Mouse (Mus musculus) left cerebral cortex, postnatal 10 days (tissue): ENCODE data around the gene Exosc5. TPM values are rescaled to one million over a fixed set of nuclear protein-coding genes. Genes with fewer than 3 reads are reported as not detected.

Experiments used
- DNase-seq, 2 experiments: peaks; one replicate each; pipeline ENCODE4 v3.0.0; 2021 to 2022; ENCODE audit warnings: low spot score in 2 of 2, mixed read lengths in 1 of 2; ENCODE audit errors: extremely low spot score in 1 of 2
- intact Hi-C: fragments of 180-260 bp; cut with DNase I; formaldehyde crosslinking; loops from one replicate; pipeline ENCODE4 v1.15.1; 2025
- total RNA-seq, 2 experiments: library from RNA; stranded (reverse); gene quantifications; 2 replicates each; pipeline ENCODE4 v1.2.3; 2021

Exosc5 gene
- total RNA-seq, 2 experiments from 2014 or later = 21.8 to 22.0 TPM

DNA sequence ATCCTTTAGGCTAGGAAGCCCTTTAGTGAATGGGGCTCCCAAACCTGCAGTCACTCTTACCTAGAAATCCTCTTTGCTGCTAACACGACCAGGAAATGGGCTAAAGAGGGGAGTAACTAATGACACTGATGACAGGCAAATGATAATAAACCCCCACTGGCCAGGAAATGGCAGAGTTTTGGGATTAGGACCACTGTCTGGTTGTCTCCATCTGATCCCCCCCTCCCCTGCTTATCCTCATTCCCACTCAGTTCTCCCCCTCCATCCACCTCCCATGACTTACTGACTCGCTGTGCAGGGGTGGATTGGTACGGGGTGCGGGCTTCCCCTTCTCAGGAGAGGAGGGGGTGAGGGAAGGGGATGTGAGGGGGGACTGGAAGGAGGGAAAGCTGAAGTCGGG is 31.1 kb downstream of the Exosc5 start:
- DNase-seq = no peak
- intact Hi-C loops = no loop called here

DNA sequence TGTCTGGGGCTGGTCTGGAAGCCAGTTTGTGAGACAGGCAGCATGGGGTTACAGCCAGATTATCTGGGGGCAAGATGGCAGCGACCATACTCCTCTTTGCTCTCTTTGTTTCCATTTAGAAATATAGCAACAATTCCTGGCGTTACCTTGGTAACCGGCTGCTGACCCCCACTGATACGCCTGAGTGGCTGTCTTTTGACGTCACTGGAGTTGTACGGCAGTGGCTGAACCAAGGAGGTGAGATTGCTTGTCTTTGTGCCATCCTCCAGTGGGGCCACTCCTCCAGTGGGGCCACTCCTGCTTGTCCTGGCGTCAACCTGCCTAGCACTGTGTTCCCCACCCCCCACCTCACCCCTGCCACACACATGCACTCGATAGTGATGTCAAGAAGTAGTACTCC is 35.1 kb downstream of the Exosc5 start:
- no peak for DNase-seq
- intact Hi-C loops = no loop called here

DNA sequence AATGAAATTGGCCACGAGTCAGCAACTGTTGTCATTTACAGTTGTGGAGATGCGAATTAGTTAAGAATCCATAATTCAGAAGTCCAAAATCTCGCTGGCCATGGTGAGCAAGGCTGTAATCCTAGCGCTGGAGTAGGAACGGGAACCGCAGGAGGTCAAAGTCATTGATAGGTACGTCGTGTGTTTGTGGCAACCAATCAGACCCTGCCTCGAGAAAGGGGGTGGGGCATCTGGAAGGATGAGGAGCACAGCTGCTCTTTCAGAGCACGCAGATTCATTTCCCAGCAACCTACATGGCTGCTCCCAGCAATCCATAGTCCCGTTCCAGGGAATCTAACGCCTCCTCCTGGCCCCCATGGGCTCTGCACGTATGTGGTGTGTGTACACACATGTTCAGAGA is 40.9 kb downstream of the Exosc5 start:
- DNase-seq = no peak
- intact Hi-C loops = no loop called here

DNA sequence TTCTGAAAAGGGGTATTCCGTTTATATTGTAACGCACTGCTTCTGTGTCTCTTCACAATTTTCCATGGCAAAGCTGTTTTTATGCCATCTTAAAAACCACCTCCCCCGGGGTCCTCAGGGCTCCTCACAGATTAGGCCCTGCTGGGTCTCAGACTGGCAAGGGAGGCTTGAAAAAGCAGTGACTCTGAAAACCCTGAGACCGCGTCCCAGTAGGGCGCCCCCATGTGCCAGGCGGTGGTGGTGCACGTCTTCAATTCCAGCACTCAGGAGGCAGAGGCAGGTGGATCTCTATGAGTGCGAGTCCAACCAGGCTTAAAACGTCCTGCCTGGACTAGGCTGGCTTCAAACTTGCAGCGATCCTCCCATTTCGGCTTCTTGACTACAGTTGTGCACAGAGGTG is 41.8 kb downstream of the Exosc5 start:
- intact Hi-C loops = no loop called here
- DNase-seq = no peak

DNA sequence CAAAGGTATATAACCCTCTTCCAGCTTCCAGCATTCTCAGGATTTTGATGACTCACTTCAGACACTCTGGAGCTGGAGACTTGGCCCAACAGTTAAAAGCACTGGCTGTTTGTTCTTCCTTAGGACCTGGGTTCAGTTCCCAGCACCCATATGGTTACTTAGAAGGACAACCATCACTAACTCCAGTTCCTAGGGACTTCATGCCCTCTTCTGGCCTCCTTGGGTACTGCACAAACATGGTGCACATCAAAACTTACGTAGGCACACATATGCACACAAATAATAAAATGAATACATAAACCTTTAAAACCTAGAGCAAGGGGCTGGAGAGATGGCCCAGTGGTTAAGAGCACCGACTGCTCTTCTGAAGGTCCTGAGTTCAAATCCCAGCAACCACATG is 43.4 kb downstream of the Exosc5 start:
- no peak for DNase-seq
- intact Hi-C loops = no loop called here

DNA sequence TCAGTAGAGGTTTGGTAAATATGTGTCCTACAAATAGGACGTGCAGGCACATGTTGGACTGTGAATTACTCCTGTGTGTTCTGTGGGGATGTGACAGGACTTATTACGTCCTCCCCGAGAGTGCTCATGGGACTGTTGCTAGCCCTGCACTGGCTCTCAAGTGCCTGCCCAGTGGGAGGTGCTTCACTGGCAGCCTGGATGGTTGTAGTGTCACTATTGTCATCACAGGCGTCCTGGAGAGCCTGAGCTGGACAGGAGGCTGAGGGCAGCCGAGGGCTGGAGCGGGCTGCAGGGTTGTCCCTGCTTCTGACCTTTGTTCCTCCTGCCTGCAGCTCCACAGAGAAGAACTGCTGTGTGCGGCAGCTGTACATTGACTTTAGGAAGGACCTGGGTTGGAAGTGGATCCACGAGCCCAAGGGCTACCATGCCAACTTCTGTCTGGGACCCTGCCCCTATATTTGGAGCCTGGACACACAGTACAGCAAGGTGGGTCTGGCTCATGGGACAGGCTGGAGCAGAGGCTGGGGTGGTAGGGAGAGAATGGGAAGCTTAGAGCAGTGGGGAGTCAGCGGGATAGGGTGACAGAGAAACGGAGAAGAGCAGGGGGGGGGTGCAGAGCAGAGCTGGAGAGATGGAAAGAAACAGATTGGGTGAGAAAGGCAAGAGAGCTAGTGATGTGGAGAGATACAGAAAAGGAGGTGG is 45.0 kb downstream of the Exosc5 start:
- intact Hi-C loops = no loop called here
- peak in 1 of 2 experiments; percentile 53 for DNase-seq

DNA sequence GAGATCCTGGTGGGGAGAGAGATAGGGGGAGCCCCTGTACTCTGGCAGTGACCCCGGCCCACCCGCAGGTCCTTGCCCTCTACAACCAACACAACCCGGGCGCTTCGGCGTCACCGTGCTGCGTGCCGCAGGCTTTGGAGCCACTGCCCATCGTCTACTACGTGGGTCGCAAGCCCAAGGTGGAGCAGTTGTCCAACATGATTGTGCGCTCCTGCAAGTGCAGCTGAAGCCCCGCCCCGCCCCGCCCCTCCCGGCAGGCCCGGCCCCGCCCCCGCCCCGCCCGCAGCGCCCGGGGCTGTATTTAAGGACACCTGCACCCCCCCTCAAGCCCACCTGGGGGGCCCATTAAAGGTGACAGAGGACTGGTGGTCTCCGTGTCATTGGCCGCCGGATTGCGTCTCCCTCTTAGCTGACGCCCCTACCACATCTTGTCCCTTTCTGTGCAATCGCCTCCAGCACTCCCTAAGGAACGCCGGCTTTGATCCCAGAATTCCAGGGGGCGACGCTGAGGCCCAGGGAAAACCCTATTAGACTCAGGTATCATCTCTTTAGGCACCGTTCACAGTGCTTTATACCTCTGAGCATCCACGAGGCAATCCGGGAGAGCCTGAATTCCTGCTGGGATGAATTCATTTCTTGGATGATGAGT is 45.9 kb downstream of the Exosc5 start:
- intact Hi-C loops = no loop called here
- peak in 1 of 2 experiments; percentile 53 for DNase-seq

- intact Hi-C loops = no loop called here
- DNase-seq = peak in 1 of 2 experiments; percentile 74
Observed at GRCm38 (mm10) chr7:25705801-25706251, 46.9 kb downstream of the Exosc5 start.

- intact Hi-C loops = no loop called here
- DNase-seq = no peak
Observed at GRCm38 (mm10) chr7:25706578-25707170, 47.7 kb downstream of the Exosc5 start.

DNA sequence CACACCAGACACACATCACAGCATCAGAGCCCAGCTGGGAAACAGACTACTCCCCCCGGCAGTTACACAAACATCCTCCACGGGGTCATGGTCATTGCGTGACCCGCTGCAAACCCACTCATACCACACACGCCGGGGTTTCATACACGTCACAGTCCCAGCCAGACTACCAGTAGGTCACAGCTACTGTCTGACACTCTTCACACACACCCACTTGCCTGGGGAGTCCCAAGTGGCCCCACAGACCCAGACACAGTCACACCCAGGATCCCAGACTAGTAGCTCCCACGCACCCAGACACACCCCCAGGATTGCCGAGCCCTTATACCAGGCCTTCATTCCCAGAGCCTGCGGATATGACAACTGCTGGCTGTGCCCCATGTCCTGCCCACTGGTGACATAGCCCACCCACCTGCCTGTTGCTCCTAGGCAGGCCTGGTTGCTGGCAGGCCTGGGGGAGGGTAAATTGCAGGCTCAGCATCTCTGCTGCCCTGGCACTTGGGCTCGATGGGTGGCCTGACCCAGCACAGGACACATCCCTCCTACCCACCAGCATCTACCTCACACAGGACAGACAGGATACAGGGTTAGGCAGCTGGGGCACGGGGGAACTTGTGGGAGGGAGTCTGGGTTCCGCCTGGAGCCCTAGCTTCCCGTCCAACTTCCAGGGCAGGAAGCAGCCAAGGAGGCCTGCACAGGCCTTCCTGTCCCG is 48.8 kb downstream of the Exosc5 start:
- intact Hi-C loops = no loop called here

GRCm38 (mm10) chr7:25709961-25710360 is 51.0 kb downstream of the Exosc5 start:
- intact Hi-C loops = no loop called here
- peak in 1 of 2 experiments; percentile 76 for DNase-seq

More for the DNA sequence above, 48.8 kb downstream of the Exosc5 start:
- peak in 1 of 2 experiments; percentile 85 for DNase-seq

GRCm38 (mm10) chr7:25710519-25711130 is 51.7 kb downstream of the Exosc5 start:
- intact Hi-C loops = no loop called here
- DNase-seq = peak in 1 of 2 experiments; percentile 69

DNA sequence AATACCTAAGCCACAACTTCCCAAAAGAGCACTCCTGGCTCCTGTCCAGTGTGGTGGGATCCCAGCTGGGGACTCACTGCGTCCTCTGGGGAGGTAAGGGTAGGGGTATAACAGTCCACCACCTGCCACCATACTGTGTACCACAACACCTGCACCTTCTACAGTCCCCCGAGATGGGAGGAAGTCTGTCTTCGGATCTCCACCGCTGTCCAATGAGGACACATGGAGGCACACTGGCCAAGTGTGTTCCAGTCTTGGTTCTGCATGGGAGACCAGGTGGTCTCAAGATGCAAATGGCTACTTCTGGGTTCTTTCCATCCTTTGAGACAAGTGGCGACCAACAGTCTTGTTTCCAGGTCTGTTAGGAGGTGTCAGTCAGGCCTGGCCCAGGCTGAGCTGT is 52.2 kb downstream of the Exosc5 start:
- no peak for DNase-seq
- intact Hi-C loops = no loop called here

DNA sequence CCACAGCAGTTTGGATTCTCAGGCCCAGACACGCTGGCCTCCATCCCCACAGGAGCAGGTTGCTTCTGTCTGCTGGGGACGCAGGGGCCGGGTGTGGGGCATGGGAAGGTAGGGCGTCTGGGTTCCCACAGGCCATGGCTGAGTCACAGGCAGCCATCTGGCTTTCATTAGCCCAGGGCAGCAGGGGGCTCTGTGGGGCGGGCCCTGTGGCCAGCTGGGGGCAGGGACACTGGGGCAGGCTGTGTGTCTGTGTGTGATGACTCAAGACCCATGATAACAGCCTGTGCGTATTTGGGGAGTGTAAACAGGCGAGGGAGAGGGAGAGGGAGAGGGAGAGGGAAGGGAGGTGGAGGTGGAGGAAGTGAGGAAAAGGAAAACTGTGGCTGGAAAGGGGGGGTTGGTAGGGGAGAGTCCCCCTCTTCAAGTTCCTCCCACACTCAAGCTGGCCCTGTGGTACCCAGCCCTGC is 52.8 kb downstream of the Exosc5 start:
- peak in 1 of 2 experiments; percentile 83 for DNase-seq
- intact Hi-C loops = no loop called here

- DNase-seq = no peak
- intact Hi-C loops = no loop called here
Observed at GRCm38 (mm10) chr7:25712801-25713200, 53.8 kb downstream of the Exosc5 start.

GRCm38 (mm10) chr7:25714581-25714980 is 55.6 kb downstream of the Exosc5 start:
- no peak for DNase-seq
- intact Hi-C loops = no loop called here

DNA sequence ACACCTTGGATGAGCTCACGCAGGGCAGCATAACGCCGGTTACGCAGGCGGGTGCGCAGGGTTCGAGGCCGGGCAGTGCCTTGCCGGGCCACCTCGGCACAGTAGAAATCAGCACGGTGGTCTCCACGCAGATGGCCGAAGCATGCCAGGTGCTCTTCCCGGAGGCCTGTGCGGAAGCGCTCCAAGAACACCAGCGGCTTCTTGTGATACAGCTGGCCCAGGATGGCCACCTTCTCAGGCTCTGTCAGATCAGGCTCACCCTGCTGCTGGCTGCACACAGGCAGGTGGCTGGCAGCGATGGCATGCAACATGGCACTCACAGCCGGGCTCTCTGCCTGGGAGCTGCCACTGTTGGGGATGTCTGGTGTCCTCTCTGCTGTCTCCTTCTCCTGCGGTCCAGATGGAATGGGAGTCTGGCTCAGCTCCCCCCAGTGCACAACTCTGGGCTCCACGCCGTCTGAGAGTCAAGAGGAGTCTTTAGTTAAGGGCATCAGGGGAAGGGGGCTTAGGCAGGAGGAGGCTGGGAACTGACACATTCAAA is 56.8 kb downstream of the Exosc5 start:
- DNase-seq = no peak
- intact Hi-C loops = no loop called here

DNA sequence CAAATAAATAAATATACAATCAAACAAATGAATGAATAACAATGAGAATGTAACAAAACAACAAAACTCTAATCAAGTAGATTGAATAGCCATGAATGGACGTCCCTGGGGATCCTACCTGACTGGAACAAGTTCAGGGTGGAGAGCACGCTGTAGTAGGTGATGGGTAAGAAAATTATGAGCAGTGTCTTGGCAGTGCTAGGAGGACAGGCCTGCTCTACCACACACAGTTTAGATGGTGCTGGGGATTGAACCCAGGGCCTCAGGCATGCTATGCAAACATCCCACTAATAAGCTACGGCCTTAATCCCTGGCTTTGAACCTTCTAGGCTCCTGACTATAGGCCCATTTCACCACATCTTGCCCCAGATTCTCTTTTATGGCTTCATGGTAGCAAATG is 58.5 kb downstream of the Exosc5 start:
- no peak for DNase-seq
- intact Hi-C loops = no loop called here
